Comparison of ENCODE assay signal across 17 mouse cellular contexts in the genomic region with DNA sequence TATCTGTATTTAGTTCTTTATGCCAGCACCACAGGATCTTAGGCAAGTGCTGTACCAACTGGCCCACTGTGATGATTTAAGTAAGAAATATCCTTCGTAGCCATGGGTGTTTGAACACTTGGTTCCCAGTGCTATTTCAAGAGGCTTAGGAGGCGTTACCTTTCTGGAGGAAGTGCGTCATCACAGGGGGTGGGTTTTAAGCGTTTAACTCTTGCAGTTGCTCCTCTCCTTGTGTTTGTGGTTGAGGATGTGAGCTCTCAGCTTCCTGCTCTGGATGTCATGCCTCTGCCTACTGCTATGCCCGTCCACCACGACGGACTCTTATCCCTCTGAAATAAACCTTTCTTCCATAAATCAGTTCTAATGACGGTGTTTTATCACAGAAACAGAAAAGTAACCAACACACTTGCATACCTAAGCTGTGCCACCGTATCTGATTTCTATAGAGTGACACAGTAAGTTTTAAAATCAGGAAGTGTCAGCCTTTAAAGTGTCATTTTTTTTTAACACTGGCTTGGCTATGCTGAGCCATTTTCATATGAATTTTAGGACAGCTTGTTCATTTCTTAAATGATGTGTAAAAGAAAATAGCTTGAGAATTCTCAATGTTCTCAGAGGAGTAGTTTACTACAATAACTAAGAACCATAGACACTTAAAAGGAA. TPM values are rescaled to one million over a fixed set of nuclear protein-coding genes. Genes with fewer than 3 reads are reported as not detected.
DNase-seq lines count a peak whose midpoint lies in the region; ATAC-seq lines count a peak whose summit lies in the region.
"Had no signal": no experiment of that assay in that cellular context is flagged by ENCODE, and none has a peak within 500 bp of the region (broad histone marks: within the 10 kb centered on the region; RNA-seq: fewer than 3 reads in every experiment).

No protein-coding gene starts in this region.

- peak overlapping the region; percentile 18; the same call in 1 of the 2 replicates for H3K4me3 ChIP-seq in liver, embryonic 13.5 days (replicated peaks)
- H3K4me3 ChIP-seq in liver, embryonic 11.5 days (ENCODE audit: low read depth, low read length) = no peak overlapping the region
- H3K4me3 ChIP-seq: heart, embryonic 12.5 days; limb, embryonic 12.5 days had no signal

- peak overlapping the region; percentile 40 for H3K4me2 ChIP-seq in liver, embryonic 13.5 days
- no peak overlapping the region for H3K4me2 ChIP-seq in liver, embryonic 11.5 days
- H3K4me2 ChIP-seq: heart, embryonic 12.5 days; limb, embryonic 12.5 days had no signal

- 47% methylated on average over 9 of the region's 9 CpGs for WGBS in liver, embryonic 13.5 days (ENCODE audit: insufficient replicate concordance)
- WGBS in liver, embryonic 11.5 days = 63% methylated on average over 9 of the region's 9 CpGs

- DNase-seq in liver, embryonic 13.5 days = no peak
- no peak for DNase-seq in liver, embryonic 11.5 days (ENCODE audit: low spot score)
- peak; percentile 48 for DNase-seq in T-cell, adult 2 months (ENCODE audit: low spot score)
- DNase-seq in naive thymus-derived CD4-positive, alpha-beta T cell, adult 2 months (ENCODE audit: low read depth) = peak; percentile 23
- no peak for DNase-seq in kidney, adult 8-10 months
- no peak for DNase-seq in urinary bladder, adult 18-20 months (ENCODE audit: low spot score in 2 of 2)
- no peak for DNase-seq in neural tube, embryonic 10.5 days (ENCODE audit: extremely low spot score, low spot score)
- DNase-seq: cerebellum, adult 2 months; forebrain, postnatal 0 days; gastrocnemius, postnatal 10 days; heart, postnatal 4 days; kidney, postnatal 14 days; thymus, postnatal 4 days had no signal

- H3K4me1 ChIP-seq in liver, embryonic 13.5 days (replicated peaks) = peaks cover 32% of the 10 kb centered on the region
- H3K4me1 ChIP-seq in liver, embryonic 11.5 days (replicated peaks; ENCODE audit: control insufficient read depth, insufficient read depth, low read length) = no peaks in the 10 kb centered on the region
- H3K4me1 ChIP-seq: limb, embryonic 12.5 days had no signal

- no peaks in the 10 kb centered on the region for H3K9me3 ChIP-seq in liver, embryonic 13.5 days (replicated peaks)
- no peaks in the 10 kb centered on the region for H3K9me3 ChIP-seq in liver, embryonic 11.5 days (ENCODE audit: control insufficient read depth, low read length)
- H3K9me3 ChIP-seq: heart, embryonic 12.5 days; limb, embryonic 12.5 days had no signal

- H3K9ac ChIP-seq in liver, embryonic 13.5 days = no peak overlapping the region
- H3K9ac ChIP-seq in liver, embryonic 11.5 days (ENCODE audit: low read depth, low read length) = no peak overlapping the region
- H3K9ac ChIP-seq: forebrain, postnatal 0 days; heart, embryonic 12.5 days; limb, embryonic 12.5 days had no signal

- 0 out of 2 replicates have a peak, but pooled peaks cover 20% of the 10 kb centered on the region for H3K27me3 ChIP-seq in liver, embryonic 13.5 days
- H3K27me3 ChIP-seq in liver, embryonic 11.5 days (replicated peaks; ENCODE audit: control insufficient read depth, insufficient read depth, low read length) = no peaks in the 10 kb centered on the region
- H3K27me3 ChIP-seq: heart, embryonic 12.5 days; limb, embryonic 12.5 days had no signal

- no peaks in the 10 kb centered on the region for H3K36me3 ChIP-seq in liver, embryonic 13.5 days
- no peaks in the 10 kb centered on the region for H3K36me3 ChIP-seq in liver, embryonic 11.5 days (ENCODE audit: control insufficient read depth, insufficient read depth, low read length)
- H3K36me3 ChIP-seq: heart, embryonic 12.5 days; limb, embryonic 12.5 days had no signal

- ATAC-seq in liver, embryonic 13.5 days (ENCODE audit: low read depth) = no peak
- no peak for ATAC-seq in liver, embryonic 11.5 days (replicated peaks; ENCODE audit: low FRiP score)
- peak; percentile 52 for ATAC-seq in inflammation-experienced regulatory T-cells, adult 6 months
- ATAC-seq: forebrain, postnatal 0 days had no signal

- no peak overlapping the region for H3K27ac ChIP-seq in liver, embryonic 13.5 days
- H3K27ac ChIP-seq in liver, embryonic 11.5 days (ENCODE audit: low read depth, low read length) = no peak overlapping the region
- H3K27ac ChIP-seq: limb, embryonic 12.5 days; macrophage had no signal

RNA-seq across cellular contexts. Expression of gene Fam241a, which starts 22.0 kb away (rescaled TPM):
- polyA plus RNA-seq in liver, embryonic 13.5 days (2015; fragmentation: Nextera tagmentation; extraction: Ambion mirVana) = 47.3 and 55.5 TPM in 2 replicates
- 42.2 and 44.2 TPM in 2 replicates for polyA plus RNA-seq in liver, embryonic 11.5 days (2014; fragmentation: Nextera tagmentation; extraction: Ambion mirVana)
- polyA plus RNA-seq in inflammation-experienced regulatory T-cells, adult 6 months (2017; shearing (Covaris generic)) = 1 to 10 TPM; 2.0 to 5.2 (median 3.9) TPM

Comparison
In these comparisons a context has a peak if more than half of its experiments do, and no peak if none do; other contexts are left out.
1. DNase-seq: peak in T-cell, adult 2 months (single experiment) and naive thymus-derived CD4-positive, alpha-beta T cell, adult 2 months (single experiment); none in liver, embryonic 13.5 days (single experiment), liver, embryonic 11.5 days (single experiment), kidney, adult 8-10 months (0 of 2), urinary bladder, adult 18-20 months (0 of 2) and neural tube, embryonic 10.5 days (single experiment).